Mouse (Mus musculus): Measurements from ENCODE around the gene Samhd1. TPM values are rescaled to one million over a fixed set of nuclear protein-coding genes. Genes with fewer than 3 reads are reported as not detected.

The Samhd1 gene
- polyA plus RNA-seq, 1 experiment from 2014 or later: 21.4 TPM

GRCm38 (mm10) chr2:157119075-157119474 lies 16.0 kb downstream of the Samhd1 start:
- Histone ChIP-seq H3K4me2 (no peak overlapping the region), H3K4me1 (no peaks in the 10 kb centered on the region), H3K27ac (no peak overlapping the region), H3K9ac (no peak overlapping the region), H3K27me3 (no peaks in the 10 kb centered on the region), H3K4me3 (no peak overlapping the region), H3K9me3 (no peaks in the 10 kb centered on the region), H3K36me3 (peaks cover 46% of the 10 kb centered on the region)
- WGBS: 80% methylated on average over 3 of the region's 3 CpGs
- ATAC-seq (ENCODE audit: insufficient number of reproducible peaks, low FRiP score, low TSS enrichment, low read depth): no peak

DNA sequence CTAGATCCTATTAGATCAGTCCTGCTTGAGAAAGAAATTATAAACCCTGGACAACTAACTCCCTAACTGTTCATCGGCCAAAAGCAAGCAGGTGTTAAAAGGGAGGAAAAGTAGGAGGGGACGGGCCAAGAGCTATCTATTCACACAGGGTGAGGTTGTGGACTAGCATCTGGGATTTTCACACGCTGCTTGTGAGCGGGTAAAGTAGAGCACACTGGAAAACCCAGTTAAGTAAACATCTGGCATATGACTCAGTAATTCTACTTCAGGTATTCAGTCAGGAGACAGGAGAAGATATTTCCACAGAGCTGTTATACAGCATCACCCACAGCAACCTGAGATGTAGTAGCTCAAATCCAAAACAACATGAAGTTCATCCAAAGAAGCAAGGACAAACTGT lies 16.5 kb downstream of the Samhd1 start:
- H3K4me3 ChIP-seq: no peak overlapping the region
- no peak overlapping the region for H3K9ac ChIP-seq
- H3K27me3 ChIP-seq: no peaks in the 10 kb centered on the region
- H3K4me1 ChIP-seq: no peaks in the 10 kb centered on the region
- 85% methylated on average over 4 of the region's 4 CpGs for WGBS
- no peak overlapping the region for H3K27ac ChIP-seq
- no peak overlapping the region for H3K4me2 ChIP-seq
- ATAC-seq (ENCODE audit: insufficient number of reproducible peaks, low FRiP score, low TSS enrichment, low read depth): no peak
- no peaks in the 10 kb centered on the region for H3K9me3 ChIP-seq
- H3K36me3 ChIP-seq: peaks cover 52% of the 10 kb centered on the region

DNA sequence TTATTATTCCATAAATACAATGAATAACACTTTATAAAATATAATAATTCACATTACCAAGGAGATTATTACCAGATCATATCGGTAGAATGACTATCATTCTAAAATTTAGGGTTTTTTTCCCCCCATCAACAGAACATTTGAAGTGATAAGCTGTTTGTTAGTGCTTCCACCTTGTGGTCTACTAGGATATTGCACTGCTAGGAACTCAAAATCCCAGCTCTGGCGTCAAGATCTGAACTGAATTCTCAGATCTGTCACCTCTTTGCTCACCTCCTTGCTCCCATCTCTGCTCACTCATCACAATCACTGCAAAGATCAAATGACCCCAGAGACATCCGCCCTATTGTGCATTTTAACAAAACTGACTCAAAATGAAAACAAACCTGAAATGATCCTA lies 18.1 kb downstream of the Samhd1 start:
- Histone ChIP-seq H3K27me3 (no peaks in the 10 kb centered on the region), H3K4me2 (no peak overlapping the region), H3K4me3 (no peak overlapping the region), H3K4me1 (no peaks in the 10 kb centered on the region), H3K36me3 (peaks cover 61% of the 10 kb centered on the region), H3K9me3 (no peaks in the 10 kb centered on the region), H3K27ac (no peak overlapping the region), H3K9ac (no peak overlapping the region)
- 18% methylated on average over 3 of the region's 3 CpGs for WGBS
- no peak for ATAC-seq (ENCODE audit: insufficient number of reproducible peaks, low FRiP score, low TSS enrichment, low read depth)

DNA sequence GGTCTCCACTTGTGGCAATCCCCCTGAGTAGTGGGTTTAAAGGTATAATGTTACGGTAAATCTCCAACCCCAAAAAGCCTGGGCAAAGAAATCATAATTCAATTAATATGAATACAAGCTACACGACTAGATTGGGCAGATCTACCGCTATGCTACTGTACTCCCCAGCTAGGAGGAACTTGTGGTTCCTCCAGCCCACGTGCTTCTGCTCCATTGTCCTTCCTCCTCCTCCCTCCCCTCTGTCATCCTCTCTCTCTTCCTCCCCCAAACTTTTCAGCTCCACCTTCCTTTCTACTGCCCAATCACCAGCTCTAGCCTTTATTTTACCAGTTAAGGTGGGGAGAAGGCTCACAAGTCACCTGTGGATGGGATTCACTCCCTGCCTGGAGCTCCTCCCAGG lies 26.8 kb downstream of the Samhd1 start:
- no peaks in the 10 kb centered on the region for H3K9me3 ChIP-seq
- no peak overlapping the region for H3K27ac ChIP-seq
- no peak for ATAC-seq (ENCODE audit: insufficient number of reproducible peaks, low FRiP score, low TSS enrichment, low read depth)
- no peak overlapping the region for H3K4me2 ChIP-seq
- WGBS: 88% methylated on average over 4 of the region's 4 CpGs
- no peak overlapping the region for H3K9ac ChIP-seq
- H3K4me1 ChIP-seq: no peaks in the 10 kb centered on the region
- peaks cover 61% of the 10 kb centered on the region for H3K36me3 ChIP-seq
- H3K4me3 ChIP-seq: no peak overlapping the region
- no peaks in the 10 kb centered on the region for H3K27me3 ChIP-seq

DNA sequence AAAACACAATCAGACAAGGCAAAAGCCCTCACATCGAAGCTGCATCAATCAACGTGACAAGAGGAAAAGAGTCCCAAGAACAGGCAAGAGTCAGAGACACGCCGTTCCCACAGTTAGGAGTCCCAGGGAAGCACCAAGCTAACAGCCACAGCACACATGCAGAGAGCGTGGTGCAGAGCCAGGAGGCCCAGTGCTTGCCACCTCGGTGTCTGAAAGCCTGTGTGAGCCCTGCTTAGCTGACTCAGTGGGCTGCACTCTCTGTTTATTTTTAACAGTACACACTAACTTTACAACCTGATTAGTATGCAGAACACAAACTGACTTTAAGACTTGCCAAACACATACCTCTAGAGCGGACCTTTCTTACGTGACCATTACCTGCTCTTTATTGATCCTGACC lies 30.6 kb downstream of the Samhd1 start:
- peaks cover 71% of the 10 kb centered on the region for H3K36me3 ChIP-seq
- no peak overlapping the region for H3K27ac ChIP-seq
- no peaks in the 10 kb centered on the region for H3K27me3 ChIP-seq
- no peak overlapping the region for H3K4me2 ChIP-seq
- ATAC-seq (ENCODE audit: insufficient number of reproducible peaks, low FRiP score, low TSS enrichment, low read depth): no peak
- 86% methylated on average over 8 of the region's 8 CpGs for WGBS
- no peaks in the 10 kb centered on the region for H3K4me1 ChIP-seq
- H3K4me3 ChIP-seq: no peak overlapping the region
- H3K9ac ChIP-seq: no peak overlapping the region
- no peaks in the 10 kb centered on the region for H3K9me3 ChIP-seq

GRCm38 (mm10) chr2:157102256-157102655 lies 32.8 kb downstream of the Samhd1 start:
- WGBS: 82% methylated on average over 2 of the region's 2 CpGs
- Histone ChIP-seq H3K27ac (no peak overlapping the region), H3K9ac (no peak overlapping the region), H3K4me2 (no peak overlapping the region), H3K4me1 (no peaks in the 10 kb centered on the region), H3K27me3 (no peaks in the 10 kb centered on the region), H3K4me3 (no peak overlapping the region), H3K9me3 (no peaks in the 10 kb centered on the region), H3K36me3 (peaks cover 66% of the 10 kb centered on the region)
- no peak for ATAC-seq (ENCODE audit: insufficient number of reproducible peaks, low FRiP score, low TSS enrichment, low read depth)

DNA sequence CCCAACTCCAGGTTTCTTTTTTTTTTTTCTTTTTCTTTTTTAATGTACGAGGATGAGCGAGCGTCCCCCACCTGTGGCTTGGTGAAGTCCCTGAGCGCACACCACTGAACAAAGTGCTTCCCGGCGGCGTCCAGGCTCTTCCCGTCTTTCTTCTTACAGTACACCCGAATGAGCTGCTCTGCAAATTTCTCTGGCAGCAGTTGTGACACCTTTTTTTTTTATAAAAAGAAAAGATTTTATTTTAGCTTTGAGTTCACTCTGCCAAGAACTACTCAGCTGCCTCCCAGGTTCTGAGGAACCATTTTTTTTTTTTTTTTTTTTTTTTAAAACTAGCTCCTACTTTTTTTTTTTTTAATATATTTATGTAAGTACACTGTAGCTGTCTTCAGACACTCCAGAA lies 33.4 kb downstream of the Samhd1 start:
- Histone ChIP-seq H3K27me3 (no peaks in the 10 kb centered on the region), H3K4me2 (no peak overlapping the region), H3K27ac (no peak overlapping the region), H3K9me3 (no peaks in the 10 kb centered on the region), H3K9ac (no peak overlapping the region), H3K4me1 (no peaks in the 10 kb centered on the region), H3K4me3 (no peak overlapping the region), H3K36me3 (peaks cover 61% of the 10 kb centered on the region)
- ATAC-seq (ENCODE audit: insufficient number of reproducible peaks, low FRiP score, low TSS enrichment, low read depth): no peak
- WGBS: 98% methylated on average over 9 of the region's 9 CpGs

DNA sequence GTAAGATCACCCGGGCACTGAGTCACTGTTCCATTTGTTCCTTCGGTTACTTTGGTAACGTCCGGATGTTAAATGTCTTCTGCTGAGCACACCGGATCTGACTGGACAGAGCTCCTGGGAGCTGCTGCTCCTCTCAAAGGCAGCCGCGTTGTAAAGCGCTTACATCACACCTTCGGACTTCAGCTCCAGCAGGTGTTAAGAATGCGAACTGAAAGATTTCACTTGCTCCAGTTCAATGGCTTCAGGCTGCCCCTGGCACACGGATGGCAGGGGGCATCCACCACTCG lies 34.8 kb downstream of the Samhd1 start:
- WGBS: 86% methylated on average over 12 of the region's 12 CpGs
- Histone ChIP-seq H3K27ac (no peak overlapping the region), H3K36me3 (peaks cover 59% of the 10 kb centered on the region), H3K9ac (no peak overlapping the region), H3K27me3 (no peaks in the 10 kb centered on the region), H3K4me1 (no peaks in the 10 kb centered on the region), H3K4me2 (no peak overlapping the region), H3K9me3 (no peaks in the 10 kb centered on the region), H3K4me3 (no peak overlapping the region)
- ATAC-seq (ENCODE audit: insufficient number of reproducible peaks, low FRiP score, low TSS enrichment, low read depth): no peak

DNA sequence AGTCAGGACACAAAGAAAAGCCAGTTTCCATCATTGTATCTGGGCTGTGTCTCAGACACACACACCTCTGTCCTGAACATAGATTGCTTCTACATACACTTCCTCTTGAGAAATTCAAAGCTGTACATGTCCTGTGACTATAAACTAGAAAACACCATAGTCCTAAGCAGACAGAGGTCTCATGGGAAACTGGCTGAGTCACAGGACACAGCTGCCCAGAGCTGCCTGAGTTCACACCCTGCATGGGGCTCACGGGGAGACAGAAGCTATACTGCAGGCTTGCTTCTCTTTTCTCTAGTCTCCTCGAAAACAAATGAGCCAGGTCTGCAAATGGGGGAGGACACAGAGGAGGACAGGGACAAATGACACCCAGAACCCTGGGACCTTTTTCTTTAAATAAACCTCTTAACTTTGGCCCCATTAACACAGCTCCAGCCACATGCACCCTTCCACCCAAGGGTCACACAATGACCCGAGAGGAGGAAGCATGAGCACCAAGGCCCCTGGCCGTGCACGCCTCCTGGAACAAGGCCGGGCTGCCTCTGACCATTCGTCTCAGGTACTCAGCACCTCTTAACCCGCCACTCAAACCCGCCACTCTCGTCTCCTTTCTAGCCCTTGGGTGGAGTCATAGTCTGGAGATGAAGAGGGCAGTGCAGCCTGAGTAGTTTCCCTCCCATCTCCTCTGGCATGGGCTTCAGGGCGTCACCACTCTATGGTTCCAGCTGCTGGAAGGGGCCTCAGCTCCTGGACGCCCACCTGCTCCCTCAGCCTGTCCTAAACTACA lies 35.3 kb downstream of the Samhd1 start:
- no peak for ATAC-seq (ENCODE audit: insufficient number of reproducible peaks, low FRiP score, low TSS enrichment, low read depth)
- H3K9ac ChIP-seq: no peak overlapping the region
- 80% methylated on average over 12 of the region's 12 CpGs for WGBS
- no peaks in the 10 kb centered on the region for H3K4me1 ChIP-seq
- no peaks in the 10 kb centered on the region for H3K9me3 ChIP-seq
- peaks cover 55% of the 10 kb centered on the region for H3K36me3 ChIP-seq
- no peak overlapping the region for H3K27ac ChIP-seq
- no peaks in the 10 kb centered on the region for H3K27me3 ChIP-seq
- no peak overlapping the region for H3K4me3 ChIP-seq
- H3K4me2 ChIP-seq: no peak overlapping the region

DNA sequence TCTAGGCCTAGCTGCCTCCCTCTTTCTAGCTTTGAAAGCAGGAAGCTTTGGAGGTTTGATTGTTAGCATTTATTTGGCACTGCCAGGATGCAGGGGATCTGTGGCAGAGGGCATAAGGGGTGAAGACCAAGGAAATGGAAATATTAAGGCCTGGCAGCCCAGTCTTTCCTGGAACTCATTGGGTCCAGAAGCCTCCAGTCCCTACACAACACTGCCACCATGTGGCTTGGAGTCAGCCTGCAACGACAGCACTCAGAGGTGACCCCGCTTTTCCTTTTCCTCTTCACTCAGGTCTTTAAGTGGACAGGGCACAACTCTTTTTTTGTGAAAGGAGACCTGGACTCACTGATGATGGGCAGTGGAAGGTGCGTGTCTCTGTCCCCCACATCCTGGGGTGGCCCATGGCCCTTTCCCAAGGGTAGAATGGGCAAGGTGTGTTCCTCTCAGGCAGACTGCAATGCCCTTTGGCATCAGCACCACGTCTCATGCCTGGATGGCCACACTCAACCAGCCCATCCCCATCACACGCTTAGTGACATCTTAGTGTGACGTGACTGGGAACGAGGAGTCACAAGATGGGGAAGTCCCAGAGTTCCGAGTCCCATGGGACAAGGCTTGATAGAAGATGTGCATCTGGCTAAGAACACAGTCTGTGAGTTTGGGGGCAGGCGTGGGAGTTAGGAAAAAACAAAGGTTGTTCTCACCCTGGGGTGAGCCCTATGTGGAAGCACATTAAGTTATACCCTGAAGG lies 39.9 kb downstream of the Samhd1 start:
- no peaks in the 10 kb centered on the region for H3K9me3 ChIP-seq
- no peak for ATAC-seq (ENCODE audit: insufficient number of reproducible peaks, low FRiP score, low TSS enrichment, low read depth)
- no peak overlapping the region for H3K4me3 ChIP-seq
- no peak overlapping the region for H3K4me2 ChIP-seq
- peaks cover 23% of the 10 kb centered on the region for H3K36me3 ChIP-seq
- H3K27ac ChIP-seq: no peak overlapping the region
- H3K9ac ChIP-seq: no peak overlapping the region
- no peaks in the 10 kb centered on the region for H3K27me3 ChIP-seq
- WGBS: 65% methylated on average over 9 of the region's 9 CpGs
- peaks cover 12% of the 10 kb centered on the region for H3K4me1 ChIP-seq

GRCm38 (mm10) chr2:157092024-157092423 lies 43.0 kb downstream of the Samhd1 start:
- Histone ChIP-seq H3K27me3 (no peaks in the 10 kb centered on the region), H3K9ac (no peak overlapping the region), H3K9me3 (no peaks in the 10 kb centered on the region), H3K4me1 (peaks cover 12% of the 10 kb centered on the region), H3K4me2 (no peak overlapping the region), H3K36me3 (0 out of 2 replicates have a peak, but pooled peaks cover 2% of the 10 kb centered on the region), H3K27ac (no peak overlapping the region), H3K4me3 (no peak overlapping the region)
- ATAC-seq (ENCODE audit: insufficient number of reproducible peaks, low FRiP score, low TSS enrichment, low read depth): no peak
- WGBS: 33% methylated on average over 8 of the region's 8 CpGs

DNA sequence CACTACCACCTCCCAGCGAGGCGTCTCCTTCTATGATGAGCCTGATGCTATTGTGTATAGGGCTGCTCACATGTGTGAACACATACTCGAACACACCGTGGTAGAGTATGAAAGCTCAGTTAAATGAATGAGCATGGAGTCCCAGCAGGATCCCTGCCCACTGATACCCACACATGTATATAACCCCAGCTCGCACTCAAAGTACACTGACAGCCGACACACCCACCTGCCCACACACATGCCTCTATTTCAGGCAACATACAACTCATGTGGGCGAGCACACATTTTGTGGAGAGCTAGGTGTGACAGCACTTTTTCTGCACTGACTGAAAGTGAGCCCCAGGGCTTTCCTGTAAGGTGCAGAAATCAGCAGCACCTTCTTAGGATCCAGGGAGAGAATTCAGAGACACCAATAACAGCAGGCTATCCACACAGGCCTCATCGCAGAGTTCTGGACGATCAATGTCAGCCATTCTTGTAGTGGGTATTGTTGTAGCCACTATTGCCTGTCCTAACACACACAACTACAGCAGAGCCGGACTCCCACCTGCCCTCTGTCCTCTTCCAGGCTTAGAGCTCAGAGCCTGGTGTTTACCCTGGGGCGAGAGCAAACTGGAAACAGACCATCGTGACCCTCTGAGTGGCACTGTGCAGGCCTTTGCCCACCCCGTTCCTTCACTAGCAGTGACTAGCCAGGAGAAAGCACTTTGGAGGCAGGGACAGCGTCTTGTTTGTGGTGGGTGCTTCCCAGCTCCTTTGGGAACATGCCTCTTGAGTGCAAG lies 47.3 kb downstream of the Samhd1 start:
- Histone ChIP-seq H3K4me1 (peaks cover 14% of the 10 kb centered on the region), H3K9me3 (no peaks in the 10 kb centered on the region), H3K9ac (no peak overlapping the region), H3K27me3 (no peaks in the 10 kb centered on the region), H3K27ac (no peak overlapping the region), H3K36me3 (no peaks in the 10 kb centered on the region), H3K4me2 (no peak overlapping the region), H3K4me3 (no peak overlapping the region)
- ATAC-seq (ENCODE audit: insufficient number of reproducible peaks, low FRiP score, low TSS enrichment, low read depth): no peak
- WGBS: 73% methylated on average over 14 of the region's 14 CpGs
